Mouse (Mus musculus) small intestine, adult 2 months (tissue): ENCODE results near the gene Cyct.

Experiments
- CTCF ChIP-seq: fragments of 200-500 bp; IDR thresholded peaks from 2 replicates; pipeline ENCODE4 v1.5.1; 2012; ENCODE audit warnings: low read depth, mild to moderate bottlenecking, control low read depth, inconsistent platforms, low read length, moderate library complexity, mixed read lengths; ENCODE audit not compliant: insufficient replicate concordance, insufficient read length; ENCODE audit errors: extremely low read depth
- POLR2A ChIP-seq: fragments of 200-500 bp; IDR thresholded peaks from 2 replicates; pipeline ENCODE4 v1.6.1; 2012; ENCODE audit warnings: low read depth, mild to moderate bottlenecking, control low read depth, inconsistent platforms, low read length, moderate library complexity

DNA sequence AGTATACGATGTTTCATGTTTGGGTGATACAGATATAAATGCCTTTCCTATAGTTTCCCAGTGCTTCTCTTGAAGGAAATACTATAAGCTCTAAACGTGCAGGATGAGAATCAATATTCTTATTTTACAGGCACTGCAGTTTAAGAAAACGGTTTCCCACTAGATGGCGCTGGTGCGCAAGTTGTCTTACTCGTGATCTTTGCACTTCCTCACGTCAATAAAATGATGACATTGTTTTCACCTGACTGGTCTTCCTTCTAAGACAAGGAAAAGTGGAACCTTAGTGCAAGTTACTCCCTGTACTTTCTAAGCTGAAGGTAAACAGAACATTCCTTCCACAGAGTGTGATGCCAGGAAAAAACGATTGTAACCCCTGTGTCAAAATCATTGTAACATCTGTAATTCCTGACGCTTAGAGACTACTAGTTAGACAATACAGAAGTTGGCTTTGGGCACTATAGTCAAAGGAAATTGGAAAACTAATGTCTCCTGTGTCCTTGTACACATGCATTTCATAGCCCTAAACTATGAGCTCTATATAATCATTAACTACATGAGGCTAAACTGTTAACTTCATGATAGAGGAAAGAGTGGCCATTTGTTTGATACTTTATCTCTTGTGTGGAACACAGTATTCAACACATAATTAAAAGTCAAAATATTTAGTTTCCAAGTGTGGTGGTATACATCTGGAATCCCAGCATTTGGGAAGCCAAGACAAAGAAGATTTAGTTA lies 7.1 kb upstream of the Cyct start:
- TF ChIP-seq CTCF (no peak), POLR2A (no peak)
